Mouse (Mus musculus) heart, postnatal 10 days (tissue): ENCODE results near the gene Pdgfra. TPM values are rescaled to one million over a fixed set of nuclear protein-coding genes. Genes with fewer than 3 reads are reported as not detected.

Experiments used
- DNase-seq, 2 experiments: peaks; one replicate each; pipeline ENCODE4 v3.0.0; 2021
- intact Hi-C: fragments of 180-260 bp; cut with DNase I; formaldehyde crosslinking; loops from one replicate; pipeline ENCODE4 v1.15.1; 2025
- total RNA-seq, 2 experiments: library from RNA; stranded (reverse); gene quantifications; 2 replicates each; pipeline ENCODE4 v1.2.3; 2021

Gene Pdgfra
- 10 to 100 TPM; 43.3 to 51.1 TPM for total RNA-seq

DNA sequence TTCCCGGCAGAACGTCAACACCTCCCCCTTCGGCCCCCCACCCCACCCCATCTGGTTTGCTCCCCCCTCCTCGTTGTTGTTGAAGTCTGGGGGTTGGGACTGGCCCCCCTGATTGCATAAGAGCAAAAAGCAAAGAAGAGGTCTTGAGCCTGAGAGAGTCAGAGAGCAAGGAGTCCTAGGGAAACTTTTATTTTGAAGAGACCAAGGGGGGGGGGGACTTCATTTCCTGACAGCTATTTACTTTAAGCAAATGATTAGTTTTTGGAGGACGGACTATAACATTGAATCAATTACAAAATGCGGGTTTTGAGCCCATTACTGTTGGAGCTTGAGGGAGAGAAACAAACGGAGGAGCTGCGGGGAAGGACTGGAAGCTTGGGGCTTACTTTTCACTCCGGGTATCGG, at the start of gene Pdgfra:
Pdgfra (plus strand) TSS at position 272 of the 405 bp plus-strand sequence.
- intact Hi-C loops, result loop anchor here (5.0 kb wide), 1 partner anchor 1390 kb away; no protein-coding TSS in a partner anchor
- peak; percentile 57 to 61 for DNase-seq

DNA sequence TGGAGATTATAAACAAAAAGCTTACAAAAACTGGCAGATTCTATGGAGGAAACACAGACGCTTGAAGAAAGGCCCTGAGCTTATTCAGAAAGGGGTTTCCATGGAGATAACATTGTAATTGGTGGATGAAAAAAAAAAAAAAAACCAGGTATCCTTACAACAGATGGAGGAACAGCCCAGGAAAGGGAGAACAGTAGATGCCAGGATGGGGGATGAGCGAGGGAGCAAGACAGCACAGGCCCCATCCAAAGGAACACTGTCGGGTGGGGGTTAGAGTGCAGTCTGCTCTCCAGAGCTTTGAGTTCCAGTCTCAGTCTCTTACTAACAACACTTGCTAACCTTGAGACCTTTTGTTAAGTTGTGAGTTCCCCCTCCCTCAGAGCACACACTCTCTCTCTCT, 45.6 kb upstream of the Pdgfra start:
- intact Hi-C loops, result no loop called here
- DNase-seq, result no peak

DNA sequence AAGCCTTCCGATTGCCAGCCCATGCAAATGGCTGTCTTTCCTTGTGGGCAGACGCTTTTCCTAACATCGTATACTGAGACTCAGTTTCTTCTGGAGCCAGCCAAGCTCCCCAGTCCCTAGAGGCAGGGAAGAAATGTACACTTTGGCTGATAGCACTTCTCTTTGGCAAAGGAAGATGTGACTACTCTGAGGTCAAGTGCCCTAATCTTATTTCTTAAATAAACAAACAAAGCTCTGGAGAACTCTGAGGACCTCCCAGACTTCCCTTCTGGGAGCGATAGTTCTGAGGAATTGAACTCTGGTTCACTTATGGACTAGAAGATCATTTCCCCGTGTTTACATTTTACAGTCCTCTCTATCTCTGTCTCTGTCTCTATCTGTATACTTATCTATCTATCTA, 42.7 kb upstream of the Pdgfra start:
- intact Hi-C loops, result no loop called here
- DNase-seq, result no peak

DNA sequence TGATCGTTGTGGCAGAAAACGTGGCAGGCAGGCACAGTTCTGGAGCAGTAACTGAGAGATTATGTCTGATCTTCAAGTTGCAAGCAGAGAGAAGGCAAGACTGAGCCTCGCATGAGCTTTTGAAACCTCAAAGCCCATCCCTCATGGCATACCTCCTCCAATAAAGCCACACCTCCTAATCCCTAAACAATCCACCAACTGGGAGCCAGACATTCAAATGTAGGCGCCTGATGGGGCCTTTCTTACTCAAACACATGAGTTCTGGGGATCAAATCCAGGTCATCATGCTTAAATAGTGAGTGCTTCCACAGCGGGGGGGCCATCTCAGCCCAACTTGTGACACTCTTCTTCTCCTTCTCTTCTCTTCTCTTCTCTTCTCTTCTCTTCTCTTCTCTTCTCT, 40.3 kb upstream of the Pdgfra start:
- DNase-seq, result no peak
- intact Hi-C loops, result no loop called here

DNA sequence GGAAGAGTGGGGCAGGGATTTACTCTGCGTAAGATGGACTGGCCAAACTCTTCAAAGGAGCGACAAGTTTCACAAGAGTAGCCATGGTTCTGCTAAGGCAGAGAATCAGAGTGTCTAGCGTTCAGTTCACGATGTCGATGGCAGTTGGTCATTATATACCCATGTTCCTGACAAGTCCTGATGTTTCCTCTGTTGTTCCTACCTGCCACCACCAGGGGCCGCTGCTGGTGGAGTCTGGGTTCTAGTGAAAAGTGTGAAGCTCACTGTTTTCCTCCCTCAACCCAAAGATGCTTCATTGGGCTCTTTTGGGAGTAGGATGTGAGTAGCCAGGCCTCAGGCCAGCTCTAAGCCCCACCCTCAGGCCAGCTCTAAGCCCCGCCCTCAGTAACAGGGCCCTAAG, 33.3 kb upstream of the Pdgfra start:
- intact Hi-C loops, result no loop called here
- no peak for DNase-seq

DNA sequence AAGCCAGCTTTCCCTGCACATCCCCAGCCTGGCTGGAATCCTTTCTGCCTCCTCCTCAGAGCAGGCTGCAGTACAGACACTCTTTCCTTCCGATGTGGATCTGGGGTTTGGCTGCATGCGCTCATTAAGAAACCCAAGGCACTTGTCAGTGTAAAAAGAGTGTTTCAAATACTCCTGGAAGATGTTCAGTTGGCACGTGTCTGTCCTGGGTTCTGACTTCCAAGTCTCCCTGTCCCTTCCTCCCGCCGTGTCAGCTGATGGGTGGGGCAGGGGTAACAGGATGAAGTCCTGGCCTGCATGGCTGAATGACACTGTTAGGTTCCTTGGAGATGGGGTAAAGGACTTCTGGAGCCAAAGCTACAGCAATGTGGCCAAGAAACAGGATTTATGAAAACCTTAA, 30.4 kb upstream of the Pdgfra start:
- intact Hi-C loops, result no loop called here

DNA sequence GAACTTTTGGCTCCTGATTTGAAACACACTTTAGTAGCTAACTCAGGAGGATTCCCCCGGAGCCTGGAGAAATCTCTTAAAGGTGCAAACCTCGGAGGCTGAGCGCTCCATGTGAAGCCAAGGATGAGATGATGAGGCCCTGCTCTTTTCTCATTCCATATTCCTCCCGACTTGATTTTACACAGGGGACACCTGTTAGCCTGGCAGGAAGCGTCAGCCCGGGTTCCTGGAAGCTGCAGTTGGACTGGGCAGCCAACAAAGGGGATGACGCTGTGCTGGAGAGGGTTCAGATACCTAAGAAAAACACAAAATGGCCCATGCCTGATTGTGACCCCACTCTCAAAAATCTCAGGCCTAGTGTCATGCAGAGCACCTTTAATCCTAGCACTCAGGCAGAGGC, 17.4 kb upstream of the Pdgfra start:
- no peak for DNase-seq
- intact Hi-C loops, result no loop called here

More for the DNA sequence above, 30.4 kb upstream of the Pdgfra start:
- peak; percentile 62 to 64 for DNase-seq

DNA sequence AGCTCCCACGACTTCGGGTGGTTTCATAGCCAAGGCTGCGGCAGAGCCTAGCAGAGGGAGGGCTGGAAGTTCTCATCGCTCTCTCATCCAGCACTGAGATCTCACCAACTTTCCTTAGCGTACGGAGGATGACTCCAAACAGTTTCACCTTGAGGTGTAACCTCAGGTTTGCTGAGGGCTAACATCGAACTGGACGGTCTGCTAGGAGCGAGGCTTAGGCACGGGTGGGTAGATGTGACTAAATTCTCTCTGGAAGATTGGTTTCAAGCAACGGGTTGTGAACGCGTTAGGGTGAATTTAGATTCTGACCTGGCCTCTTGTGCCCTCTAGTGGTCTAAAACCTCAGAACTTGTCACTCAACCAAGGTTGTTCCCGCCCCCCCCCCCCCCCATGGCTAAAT, 9.0 kb upstream of the Pdgfra start:
- intact Hi-C loops, result loop anchor here (1.0 to 2.0 kb wide), 3 partner anchors 182 to 350 kb away; no protein-coding TSS in a partner anchor
- peak; percentile 83 to 88 for DNase-seq

DNA sequence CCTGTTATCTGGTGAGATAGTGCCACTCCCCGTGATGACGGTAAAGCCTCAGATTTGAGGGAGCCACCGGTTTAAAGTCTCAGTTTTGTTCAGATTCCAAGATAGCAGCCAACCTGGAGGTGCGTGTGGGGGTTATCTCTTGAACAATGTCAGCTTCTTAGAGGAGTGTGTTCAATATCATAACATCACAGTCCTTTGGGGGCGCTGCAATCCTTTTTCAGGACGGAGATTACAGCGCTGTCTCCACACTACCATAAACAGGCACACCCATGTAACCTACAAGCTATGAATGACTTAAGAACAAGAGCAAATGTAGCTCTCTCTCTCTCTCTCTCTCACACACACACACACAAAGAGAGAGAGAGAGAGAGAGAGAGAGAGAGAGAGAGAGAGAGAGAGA, 8.3 kb upstream of the Pdgfra start:
- intact Hi-C loops, result loop anchor here (1.0 to 2.0 kb wide), 3 partner anchors 182 to 351 kb away; no protein-coding TSS in a partner anchor
- DNase-seq, result no peak

DNA sequence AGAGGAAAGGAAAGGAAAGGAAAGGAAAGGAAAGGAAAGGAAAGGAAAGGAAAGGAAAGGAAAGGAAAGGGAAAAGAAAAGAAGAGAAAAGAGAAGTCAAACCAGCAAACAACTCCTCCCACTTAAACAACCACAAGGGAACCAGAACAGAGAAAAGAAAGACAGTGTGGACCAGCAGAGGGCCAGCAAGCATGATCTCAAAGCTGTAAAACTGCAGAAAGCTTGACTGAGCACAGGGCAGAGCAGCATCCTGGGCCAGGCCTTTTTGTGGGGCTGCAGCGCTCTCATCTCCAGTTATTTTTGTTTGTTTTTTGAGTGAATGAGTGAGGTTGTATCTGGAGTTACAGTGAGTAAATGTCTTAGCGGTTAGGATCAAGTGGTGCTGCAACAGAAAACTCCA, 6.8 kb upstream of the Pdgfra start:
- intact Hi-C loops, result no loop called here
- peak in 1 of 2 experiments; percentile 17 for DNase-seq

DNA sequence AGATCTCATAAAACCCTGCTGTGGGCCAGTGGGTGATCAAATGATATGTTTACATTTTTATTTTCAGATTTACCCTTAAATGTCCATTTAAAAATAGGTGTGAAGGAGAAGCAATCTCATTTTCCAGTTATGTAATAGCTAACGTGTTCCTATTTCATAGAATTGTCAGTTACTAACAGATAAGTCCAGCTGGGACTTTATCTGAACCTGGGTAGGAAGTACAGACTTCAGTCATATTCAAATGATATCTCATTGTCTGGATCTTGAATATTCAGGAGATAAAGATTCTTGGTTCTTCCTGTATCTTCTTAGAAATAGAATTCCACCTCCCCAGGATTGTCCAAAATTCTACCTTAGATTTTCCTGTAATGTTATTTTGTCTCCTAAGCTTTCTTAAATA, 5.6 kb upstream of the Pdgfra start:
- intact Hi-C loops, result no loop called here

DNA sequence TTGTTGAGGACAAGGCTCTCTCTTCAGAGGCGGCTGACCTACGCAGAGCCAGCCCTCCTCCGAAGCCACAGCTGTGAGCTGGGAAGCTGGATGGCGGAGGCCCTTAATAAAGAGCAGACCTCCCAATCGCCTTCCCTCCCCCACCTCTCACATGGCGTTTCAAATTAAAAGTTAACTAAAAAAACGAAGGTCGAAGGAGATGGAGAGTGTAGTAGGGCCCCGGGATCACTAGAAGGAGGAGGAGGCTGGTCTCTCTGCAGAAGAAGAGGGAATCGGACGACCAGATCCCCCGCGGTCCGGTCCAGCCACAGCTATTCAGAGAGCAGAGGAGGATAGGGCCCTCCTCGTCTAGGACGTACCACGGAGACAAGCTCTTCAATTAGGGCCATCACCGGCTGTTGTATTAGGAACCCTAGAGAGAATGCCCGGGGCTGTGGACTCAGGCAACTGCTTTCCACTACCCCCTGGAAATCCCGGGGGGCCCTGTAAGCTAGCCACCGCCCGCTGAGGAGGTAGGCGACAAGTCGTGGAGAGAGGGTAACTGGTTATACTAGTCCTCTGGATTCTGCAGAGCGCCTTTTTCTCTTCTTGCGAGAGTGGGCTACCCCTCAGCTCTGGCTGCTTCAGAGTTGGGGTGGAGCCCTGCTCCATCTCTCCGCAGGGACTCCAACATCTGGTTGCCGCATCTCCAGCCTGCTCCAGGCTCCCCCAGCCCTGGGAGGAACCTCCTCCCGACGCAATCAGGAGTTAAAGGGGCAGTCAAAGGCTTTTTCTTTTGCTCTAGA, 3.6 kb upstream of the Pdgfra start:
- intact Hi-C loops, result no loop called here
- peak; percentile 70 to 71 for DNase-seq

More for the DNA sequence above, 5.6 kb upstream of the Pdgfra start:
- no peak for DNase-seq

DNA sequence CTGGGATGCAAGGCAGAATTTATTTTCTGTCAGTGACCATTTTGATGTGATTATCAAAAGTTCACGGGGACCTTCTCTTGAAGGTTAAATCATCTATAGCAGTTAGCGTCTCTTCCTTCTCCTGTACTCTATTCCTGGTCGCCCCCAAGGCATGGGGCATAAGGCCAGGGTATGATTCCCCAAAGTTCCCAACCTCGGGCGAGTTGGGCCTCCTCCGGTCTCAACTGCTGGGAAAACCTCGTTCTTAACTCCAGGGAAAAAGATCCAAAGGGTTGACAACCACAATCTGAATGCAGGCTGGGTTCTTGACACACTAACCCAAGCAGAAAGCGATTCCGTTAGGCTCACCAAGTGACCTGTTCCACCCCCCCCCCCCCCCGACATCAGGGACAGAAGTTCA, 2.7 kb upstream of the Pdgfra start:
- intact Hi-C loops, result no loop called here

DNA sequence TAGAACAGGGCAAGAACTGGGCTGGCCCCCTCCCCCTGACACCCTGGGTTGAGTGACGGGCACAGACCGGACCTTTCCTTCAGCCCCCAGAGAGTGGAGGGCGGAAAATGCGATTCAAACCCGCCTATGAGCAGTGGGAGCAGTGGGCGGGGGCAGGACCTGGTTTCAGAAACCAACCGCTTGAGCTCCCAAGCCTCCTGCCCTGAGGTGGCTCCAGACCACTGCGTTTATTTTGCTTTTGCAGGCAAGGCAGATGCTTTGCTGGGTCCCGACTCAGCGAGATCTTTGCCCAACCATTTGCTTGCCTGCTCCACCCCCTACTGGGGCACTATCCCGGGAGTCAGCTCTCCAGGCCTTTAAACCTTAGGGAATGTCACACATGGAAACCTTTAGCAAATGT, 2.2 kb upstream of the Pdgfra start:
- DNase-seq, result peak; percentile 45 to 56
- intact Hi-C loops, result loop anchor here (2.0 to 5.0 kb wide), 3 partner anchors 189 to 1388 kb away; no protein-coding TSS in a partner anchor

More for the DNA sequence above, 2.7 kb upstream of the Pdgfra start:
- no peak for DNase-seq

DNA sequence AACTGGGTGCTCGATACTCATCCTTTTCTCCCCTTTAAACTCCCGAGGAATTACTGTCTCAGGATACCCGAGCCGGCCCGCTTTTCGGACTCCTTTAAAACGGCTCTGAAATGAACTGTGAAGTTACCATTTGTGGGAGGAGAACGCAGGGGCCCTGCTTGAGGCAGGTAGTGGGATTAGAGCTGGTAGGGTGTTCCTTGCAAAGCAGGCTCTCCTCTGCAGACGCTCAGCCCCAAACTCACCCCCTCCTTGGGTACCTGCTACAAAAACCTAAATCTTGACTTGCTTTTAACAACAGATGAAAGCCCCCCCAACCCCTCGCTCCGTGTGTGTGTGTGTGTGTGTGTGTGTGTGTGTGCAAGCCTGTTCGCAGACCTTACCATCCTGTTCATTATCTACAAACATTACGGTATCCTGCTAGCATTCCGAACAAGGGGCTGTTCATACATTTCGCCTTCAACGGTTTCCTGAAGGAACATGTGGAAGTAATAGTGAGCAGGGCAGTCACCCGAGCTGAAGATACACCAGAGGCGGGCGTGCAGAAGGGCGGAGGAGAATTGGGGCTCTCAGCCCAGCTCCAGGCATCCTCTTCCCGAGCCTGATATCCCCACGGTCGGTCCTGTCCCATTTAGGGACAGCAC, 1.6 kb upstream of the Pdgfra start:
- peak; percentile 25 to 30 for DNase-seq
- intact Hi-C loops, result loop anchor here (2.0 to 5.0 kb wide), 3 partner anchors 190 to 1388 kb away; no protein-coding TSS in a partner anchor

DNA sequence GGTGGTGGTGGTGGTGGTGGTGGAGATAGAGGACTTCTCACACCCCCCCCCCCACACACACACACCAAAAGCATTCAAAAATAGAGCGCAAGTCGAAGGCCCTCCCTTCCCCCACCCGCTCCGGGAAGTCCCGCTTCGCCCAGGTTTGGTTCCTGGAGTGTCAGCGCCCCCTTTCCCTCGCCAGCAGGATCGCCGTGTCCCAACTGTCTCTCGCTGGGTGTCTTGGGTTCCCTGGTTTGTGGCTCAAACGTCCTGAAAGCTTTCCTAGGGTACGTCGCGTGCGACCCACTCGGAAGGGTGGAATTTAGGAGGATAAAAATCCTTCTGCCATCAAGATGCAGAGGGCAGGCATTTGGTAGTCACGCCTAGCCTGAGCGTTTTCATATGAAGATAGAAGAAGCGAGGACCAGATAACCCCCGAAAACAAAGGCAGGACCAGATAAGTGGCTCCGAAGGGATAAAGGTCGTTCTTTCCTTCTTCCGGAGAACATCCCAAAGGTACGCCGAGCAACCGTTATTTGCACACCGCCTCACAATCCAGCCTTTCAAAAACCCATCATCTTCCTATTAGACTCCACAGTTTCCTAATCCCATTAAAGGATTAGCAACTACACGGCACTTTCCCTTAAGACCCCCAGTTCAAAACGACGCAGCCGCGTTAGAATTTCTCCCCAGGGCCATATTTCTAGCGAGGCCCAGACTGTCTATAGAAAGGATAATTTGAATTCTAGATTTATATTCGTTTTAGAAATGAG, 769 bp upstream of the Pdgfra start:
- peak; percentile 88 to 90 for DNase-seq

DNA sequence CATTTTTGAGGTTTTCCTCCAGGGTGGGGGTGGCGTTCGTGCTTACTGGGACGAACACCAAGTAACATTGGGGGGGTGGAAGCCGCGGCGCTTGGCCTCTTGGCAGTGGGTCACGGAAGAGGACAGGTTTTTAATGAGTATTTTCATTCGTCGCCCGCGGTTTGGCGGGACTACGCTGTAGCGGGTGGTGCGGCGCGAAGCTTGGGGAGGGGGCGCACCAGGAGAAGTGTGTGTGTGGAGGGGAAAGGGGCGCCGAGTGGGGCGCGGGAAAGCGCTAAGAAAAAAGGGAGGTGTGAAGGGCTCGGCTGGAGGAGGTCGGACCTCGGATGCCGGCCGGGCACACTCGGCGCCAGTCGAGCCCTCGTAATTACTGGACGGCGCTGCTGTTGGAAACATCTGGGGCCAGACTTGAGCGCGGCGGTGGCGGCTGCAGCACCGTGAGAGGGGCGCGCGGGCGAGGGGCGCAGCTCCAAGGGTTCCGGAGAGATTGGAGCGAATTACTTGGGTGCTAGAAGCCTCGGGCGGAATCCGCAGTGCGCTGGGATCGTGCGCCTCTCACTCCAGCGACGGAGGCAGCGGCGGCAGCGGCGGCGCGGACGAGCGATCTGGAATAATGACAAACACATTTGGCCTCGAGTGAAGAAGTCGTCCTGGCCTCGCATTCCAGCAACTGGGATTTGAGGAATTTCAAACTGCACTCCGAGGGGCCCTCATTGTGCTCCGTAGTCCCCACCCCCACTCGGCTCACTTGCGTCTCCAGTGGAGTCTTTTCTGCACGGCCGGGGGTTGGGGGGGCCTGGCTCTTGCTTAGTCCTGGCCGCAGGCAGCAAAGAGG, 916 bp downstream of the Pdgfra start:
- intact Hi-C loops, result loop anchor here (5.0 kb wide), 1 partner anchor 1391 kb away; no protein-coding TSS in a partner anchor
- peak; percentile 69 to 75 for DNase-seq

More for the DNA sequence above, 769 bp upstream of the Pdgfra start:
- intact Hi-C loops, result loop anchor here (2.0 to 5.0 kb wide), 3 partner anchors 191 to 1389 kb away; no protein-coding TSS in a partner anchor

DNA sequence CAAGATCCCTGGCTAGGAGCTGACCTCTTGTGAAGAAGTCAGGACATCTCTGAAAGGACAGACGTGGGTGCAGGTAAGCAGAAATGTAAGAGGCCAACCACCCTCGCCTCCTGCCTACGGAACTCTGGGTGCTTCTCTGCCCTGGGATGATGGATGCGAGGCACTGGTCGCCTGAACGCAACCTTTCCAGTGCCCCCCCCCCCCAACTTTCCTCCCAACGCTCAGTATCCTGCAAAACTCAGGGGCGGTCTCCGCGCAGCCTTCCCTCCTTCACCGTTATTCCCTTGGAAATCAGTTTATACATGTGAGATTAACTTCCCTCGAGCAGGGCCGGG, 1.5 kb downstream of the Pdgfra start:
- intact Hi-C loops, result loop anchor here (5.0 kb wide), 1 partner anchor 1391 kb away; no protein-coding TSS in a partner anchor
- DNase-seq, result no peak

DNA sequence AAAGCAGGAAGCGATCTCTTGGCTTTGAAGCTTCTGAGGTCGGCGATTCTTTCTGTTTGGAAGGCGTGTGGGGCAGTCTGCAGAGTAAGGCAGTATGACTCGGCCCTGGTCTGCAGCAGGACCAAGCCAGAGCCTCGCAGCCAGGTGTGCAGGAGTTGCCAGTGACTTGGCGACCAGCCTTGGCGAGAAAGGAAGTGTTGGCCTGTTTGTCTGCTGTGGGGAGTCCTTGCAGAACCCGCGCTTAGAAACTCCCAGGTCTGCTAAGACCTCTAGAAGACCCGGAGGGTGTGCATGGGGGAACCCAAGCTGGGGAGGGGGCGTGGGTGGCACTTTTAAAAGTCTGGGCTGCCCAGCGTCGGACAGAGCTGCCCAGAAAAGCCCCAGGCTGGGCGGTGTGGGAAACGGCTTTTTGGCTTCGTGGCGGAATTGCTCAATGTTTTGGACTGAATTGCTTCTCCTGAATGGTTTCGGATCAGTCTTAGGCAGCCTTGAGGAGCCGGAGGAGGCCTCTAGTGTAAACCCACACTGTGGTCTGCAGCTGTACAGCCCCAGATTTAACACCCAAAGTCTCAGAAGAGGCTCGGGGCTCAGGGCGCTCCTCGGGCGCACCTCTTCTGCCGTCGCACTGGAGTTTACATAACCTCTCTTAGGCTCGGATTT, 2.0 kb downstream of the Pdgfra start:
- peak; percentile 64 to 65 for DNase-seq
- intact Hi-C loops, result loop anchor here (5.0 kb wide), 1 partner anchor 1392 kb away; no protein-coding TSS in a partner anchor
